Mouse (Mus musculus): ENCODE results near the gene Hyal2. TPM values are rescaled to one million over a fixed set of nuclear protein-coding genes. Genes with fewer than 3 reads are reported as not detected.

Hyal2 gene
- polyA plus RNA-seq, 1 experiment from 2014 or later: 135 TPM

DNA sequence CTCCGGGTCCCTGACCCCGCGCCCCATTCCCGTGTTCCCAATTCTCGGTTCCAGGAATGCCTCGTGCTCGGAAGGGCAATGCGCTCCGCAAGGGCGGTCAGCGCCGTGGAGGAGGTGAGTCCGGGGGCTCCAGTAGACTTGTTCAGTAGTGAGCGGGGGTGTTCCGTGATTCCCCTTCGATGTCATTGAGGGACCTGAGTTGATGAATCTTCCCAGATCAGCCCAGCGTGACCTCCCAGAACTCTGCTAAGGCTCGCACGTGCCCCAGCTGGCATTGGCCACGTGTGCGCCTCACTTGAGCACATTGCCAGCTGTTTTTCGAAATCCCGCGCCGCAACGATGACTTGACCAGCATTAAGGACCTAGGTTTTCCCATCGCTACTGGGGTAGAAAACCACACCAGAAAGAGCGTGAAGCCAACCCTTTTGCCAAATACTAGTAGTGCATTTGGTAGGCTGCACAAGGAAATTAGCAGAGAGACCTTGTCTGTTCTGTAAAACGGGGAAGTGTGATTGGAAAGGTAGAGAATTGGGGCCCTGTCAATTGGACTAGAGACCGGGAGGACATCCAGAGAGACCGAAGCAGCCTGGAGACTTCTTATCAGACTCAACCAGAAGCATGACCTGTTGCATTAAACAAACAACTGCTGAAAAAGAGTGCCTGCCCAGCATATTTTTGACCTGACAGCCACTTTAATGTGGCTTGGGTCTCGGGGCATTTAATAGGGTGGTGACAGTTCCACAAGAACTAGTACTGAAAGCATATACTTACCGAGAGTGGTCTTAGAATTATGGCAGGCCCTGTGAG, 20.3 kb downstream of the Hyal2 start:
- no peaks in the 10 kb centered on the region for H3K9me3 ChIP-seq (ENCODE audit: control insufficient read depth, low read length)
- H3K9ac ChIP-seq (ENCODE audit: low read depth, low read length): peak overlapping the region; percentile 79
- peaks cover 41% of the 10 kb centered on the region for H3K36me3 ChIP-seq (ENCODE audit: control insufficient read depth, insufficient read depth, low read length)
- no peak for ATAC-seq (ENCODE audit: low FRiP score, low TSS enrichment)
- H3K27ac ChIP-seq (ENCODE audit: low read depth, low read length): 0 out of 2 replicates have a peak overlapping the region, but pooled peaks have one; percentile 24
- WGBS: 3% methylated on average over 33 of the region's 33 CpGs
- H3K4me1 ChIP-seq (ENCODE audit: control insufficient read depth, insufficient read depth, low read length): peaks cover 9% of the 10 kb centered on the region; the same call in 1 of the 2 replicates
- H3K4me3 ChIP-seq (ENCODE audit: low read length): peak overlapping the region; percentile 83
- H3K27me3 ChIP-seq (ENCODE audit: control insufficient read depth, insufficient read depth, low read length): no peaks in the 10 kb centered on the region
- peak overlapping the region; percentile 54 for H3K4me2 ChIP-seq (replicated peaks; ENCODE audit: low read depth, low read length)

DNA sequence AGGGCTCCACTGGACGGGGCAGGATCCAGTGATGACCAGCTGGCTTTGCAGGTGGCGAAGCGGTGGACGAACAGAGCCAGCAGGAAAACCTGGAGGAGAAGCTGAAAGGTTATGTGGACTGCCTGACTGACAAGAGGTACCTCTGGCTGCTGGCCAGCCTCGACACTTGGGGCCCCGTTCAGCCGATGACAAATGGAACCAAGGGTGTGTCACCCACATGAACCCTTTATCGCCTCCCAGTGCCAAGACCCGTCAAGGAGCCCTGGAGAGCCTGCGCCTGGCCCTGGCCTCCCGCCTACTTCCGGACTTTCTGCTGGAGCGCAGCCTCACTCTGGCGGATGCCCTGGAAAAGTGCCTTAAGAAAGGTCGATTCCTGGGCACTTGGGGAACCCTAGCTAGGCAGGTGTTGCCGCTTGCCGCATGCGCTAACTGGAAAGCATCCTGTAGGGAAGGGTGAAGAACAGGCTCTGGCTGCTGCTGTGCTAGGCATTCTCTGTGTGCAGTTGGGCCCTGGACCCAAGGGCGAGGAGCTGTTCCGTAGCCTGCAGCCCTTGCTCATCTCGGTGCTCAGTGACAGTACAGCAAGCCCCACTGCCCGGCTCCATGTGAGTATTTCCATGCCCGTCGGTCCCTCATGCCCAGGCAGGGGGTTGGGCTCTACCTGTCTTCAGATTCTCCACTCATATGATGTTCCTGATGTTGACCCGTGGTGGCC, 22.5 kb downstream of the Hyal2 start:
- Histone ChIP-seq H3K36me3 (ENCODE audit: control insufficient read depth, insufficient read depth, low read length) (peaks cover 52% of the 10 kb centered on the region), H3K4me1 (ENCODE audit: control insufficient read depth, insufficient read depth, low read length) (peaks cover 9% of the 10 kb centered on the region; the same call in 1 of the 2 replicates), H3K4me2 (replicated peaks; ENCODE audit: low read depth, low read length) (no peak overlapping the region), H3K9me3 (ENCODE audit: control insufficient read depth, low read length) (no peaks in the 10 kb centered on the region), H3K9ac (ENCODE audit: low read depth, low read length) (no peak overlapping the region), H3K27ac (ENCODE audit: low read depth, low read length) (no peak overlapping the region), H3K4me3 (ENCODE audit: low read length) (no peak overlapping the region), H3K27me3 (ENCODE audit: control insufficient read depth, insufficient read depth, low read length) (no peaks in the 10 kb centered on the region)
- ATAC-seq (ENCODE audit: low FRiP score, low TSS enrichment): no peak
- WGBS: 90% methylated on average over 25 of the region's 25 CpGs

DNA sequence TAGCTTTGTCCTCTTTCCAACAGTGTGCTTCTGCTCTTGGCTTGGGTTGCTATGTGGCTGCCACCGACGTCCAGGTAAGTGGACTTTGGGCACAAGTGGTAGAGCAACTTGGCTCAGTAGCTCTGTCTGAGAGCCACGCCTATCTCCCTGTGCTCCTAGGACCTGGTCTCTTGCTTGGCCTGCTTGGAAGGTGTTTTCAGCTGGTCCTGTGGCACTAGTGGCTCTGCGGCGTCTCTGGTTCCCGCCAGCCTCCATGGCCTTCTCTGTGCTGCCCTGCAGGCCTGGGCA, 23.0 kb downstream of the Hyal2 start:
- Histone ChIP-seq H3K4me2 (replicated peaks; ENCODE audit: low read depth, low read length) (no peak overlapping the region), H3K27me3 (ENCODE audit: control insufficient read depth, insufficient read depth, low read length) (no peaks in the 10 kb centered on the region), H3K9me3 (ENCODE audit: control insufficient read depth, low read length) (no peaks in the 10 kb centered on the region), H3K27ac (ENCODE audit: low read depth, low read length) (no peak overlapping the region), H3K9ac (ENCODE audit: low read depth, low read length) (no peak overlapping the region), H3K4me3 (ENCODE audit: low read length) (no peak overlapping the region), H3K4me1 (ENCODE audit: control insufficient read depth, insufficient read depth, low read length) (peaks cover 9% of the 10 kb centered on the region; the same call in 1 of the 2 replicates), H3K36me3 (ENCODE audit: control insufficient read depth, insufficient read depth, low read length) (peaks cover 52% of the 10 kb centered on the region)
- ATAC-seq (ENCODE audit: low FRiP score, low TSS enrichment): no peak
- 93% methylated on average over 6 of the region's 6 CpGs for WGBS

DNA sequence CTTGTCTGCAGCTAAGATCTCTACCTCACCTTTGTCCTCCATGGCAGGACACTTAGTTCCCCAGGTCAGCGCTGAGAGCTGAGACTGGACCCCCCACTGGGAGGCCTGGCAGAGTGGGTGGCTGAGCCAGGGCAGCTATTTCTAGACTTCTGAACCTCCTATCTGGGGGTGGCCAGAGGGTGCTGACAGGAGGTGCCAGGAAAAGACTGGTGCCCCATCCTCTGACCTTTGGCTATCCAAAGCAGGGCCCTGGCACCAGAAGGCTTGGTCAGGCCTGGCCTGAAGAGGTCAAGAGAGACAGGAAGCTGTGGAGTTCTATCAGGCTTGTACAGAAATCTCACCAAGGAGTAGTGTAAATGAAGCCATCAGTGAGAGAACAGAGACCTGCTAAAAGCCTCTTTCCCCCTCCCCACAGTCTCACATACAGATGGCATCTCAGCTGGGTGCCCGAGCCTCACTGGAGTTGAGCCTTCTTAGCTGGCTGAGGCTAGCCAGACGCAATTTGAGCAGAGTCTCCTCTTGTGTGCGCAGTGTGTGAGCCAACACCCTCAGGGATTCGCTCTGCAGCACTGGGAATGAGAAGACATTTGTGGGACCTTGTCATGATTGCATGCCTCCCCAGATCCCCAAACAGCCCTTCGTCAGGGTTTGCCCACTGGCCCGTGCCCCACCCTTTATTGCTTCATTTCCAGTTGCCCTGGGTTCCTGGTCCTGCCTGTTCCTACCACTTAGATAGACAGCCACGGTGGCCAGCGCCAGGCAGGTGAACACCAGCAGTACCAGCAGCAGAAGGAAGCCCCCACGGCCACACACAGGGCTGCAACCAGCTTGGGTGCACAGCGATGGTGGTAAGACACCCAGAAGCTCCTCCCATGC, 25.6 kb downstream of the Hyal2 start:
- H3K4me3 ChIP-seq (ENCODE audit: low read length): no peak overlapping the region
- H3K36me3 ChIP-seq (ENCODE audit: control insufficient read depth, insufficient read depth, low read length): peaks cover 52% of the 10 kb centered on the region
- no peaks in the 10 kb centered on the region for H3K9me3 ChIP-seq (ENCODE audit: control insufficient read depth, low read length)
- H3K9ac ChIP-seq (ENCODE audit: low read depth, low read length): no peak overlapping the region
- no peak for ATAC-seq (ENCODE audit: low FRiP score, low TSS enrichment)
- H3K27ac ChIP-seq (ENCODE audit: low read depth, low read length): no peak overlapping the region
- WGBS: 85% methylated on average over 11 of the region's 11 CpGs
- H3K4me1 ChIP-seq (ENCODE audit: control insufficient read depth, insufficient read depth, low read length): peaks cover 5% of the 10 kb centered on the region; the same call in 1 of the 2 replicates
- H3K27me3 ChIP-seq (ENCODE audit: control insufficient read depth, insufficient read depth, low read length): no peaks in the 10 kb centered on the region
- H3K4me2 ChIP-seq (replicated peaks; ENCODE audit: low read depth, low read length): no peak overlapping the region

DNA sequence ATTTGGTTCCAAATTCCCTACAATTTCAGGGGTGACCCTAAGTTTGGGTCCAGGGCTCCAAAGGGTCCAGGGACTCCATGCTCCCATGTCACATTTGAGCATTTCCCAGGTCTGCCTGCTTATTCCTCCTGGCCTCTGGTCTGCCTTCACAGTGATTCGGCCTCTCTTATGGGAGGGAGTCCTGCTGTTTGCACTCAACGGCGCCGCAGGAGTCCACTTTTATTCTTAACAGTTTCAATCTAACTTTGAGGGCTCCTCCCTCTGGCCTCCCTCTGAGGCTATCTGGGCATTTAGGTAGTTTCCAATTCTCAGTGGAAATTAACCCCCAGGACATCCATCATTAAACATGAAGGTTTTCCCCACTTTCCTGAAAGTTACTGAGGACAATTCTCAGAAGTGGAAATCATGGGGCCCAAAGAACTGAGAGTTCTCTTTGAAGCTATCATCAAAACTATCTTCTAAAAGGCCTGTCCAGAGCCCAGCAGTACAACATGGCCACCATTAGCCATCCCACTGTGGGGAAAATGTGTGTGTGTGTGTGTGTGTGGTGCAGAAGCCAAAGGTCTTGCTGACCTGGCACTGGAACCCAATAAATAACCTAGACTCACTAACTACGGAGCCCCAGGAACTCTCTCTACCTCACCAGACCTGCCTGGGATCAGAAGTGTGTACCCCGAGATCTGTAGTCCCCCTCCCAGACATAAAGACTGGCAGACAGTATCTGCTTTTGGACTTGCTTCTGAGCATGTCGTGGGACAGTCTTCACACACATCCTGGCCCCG, 26.7 kb downstream of the Hyal2 start:
- no peak overlapping the region for H3K9ac ChIP-seq (ENCODE audit: low read depth, low read length)
- H3K27me3 ChIP-seq (ENCODE audit: control insufficient read depth, insufficient read depth, low read length): no peaks in the 10 kb centered on the region
- no peak overlapping the region for H3K27ac ChIP-seq (ENCODE audit: low read depth, low read length)
- H3K9me3 ChIP-seq (ENCODE audit: control insufficient read depth, low read length): no peaks in the 10 kb centered on the region
- H3K4me3 ChIP-seq (ENCODE audit: low read length): no peak overlapping the region
- peaks cover 52% of the 10 kb centered on the region for H3K36me3 ChIP-seq (ENCODE audit: control insufficient read depth, insufficient read depth, low read length)
- no peaks in the 10 kb centered on the region for H3K4me1 ChIP-seq (ENCODE audit: control insufficient read depth, insufficient read depth, low read length)
- H3K4me2 ChIP-seq (replicated peaks; ENCODE audit: low read depth, low read length): no peak overlapping the region
- WGBS: 74% methylated on average over 8 of the region's 8 CpGs
- no peak for ATAC-seq (ENCODE audit: low FRiP score, low TSS enrichment)

DNA sequence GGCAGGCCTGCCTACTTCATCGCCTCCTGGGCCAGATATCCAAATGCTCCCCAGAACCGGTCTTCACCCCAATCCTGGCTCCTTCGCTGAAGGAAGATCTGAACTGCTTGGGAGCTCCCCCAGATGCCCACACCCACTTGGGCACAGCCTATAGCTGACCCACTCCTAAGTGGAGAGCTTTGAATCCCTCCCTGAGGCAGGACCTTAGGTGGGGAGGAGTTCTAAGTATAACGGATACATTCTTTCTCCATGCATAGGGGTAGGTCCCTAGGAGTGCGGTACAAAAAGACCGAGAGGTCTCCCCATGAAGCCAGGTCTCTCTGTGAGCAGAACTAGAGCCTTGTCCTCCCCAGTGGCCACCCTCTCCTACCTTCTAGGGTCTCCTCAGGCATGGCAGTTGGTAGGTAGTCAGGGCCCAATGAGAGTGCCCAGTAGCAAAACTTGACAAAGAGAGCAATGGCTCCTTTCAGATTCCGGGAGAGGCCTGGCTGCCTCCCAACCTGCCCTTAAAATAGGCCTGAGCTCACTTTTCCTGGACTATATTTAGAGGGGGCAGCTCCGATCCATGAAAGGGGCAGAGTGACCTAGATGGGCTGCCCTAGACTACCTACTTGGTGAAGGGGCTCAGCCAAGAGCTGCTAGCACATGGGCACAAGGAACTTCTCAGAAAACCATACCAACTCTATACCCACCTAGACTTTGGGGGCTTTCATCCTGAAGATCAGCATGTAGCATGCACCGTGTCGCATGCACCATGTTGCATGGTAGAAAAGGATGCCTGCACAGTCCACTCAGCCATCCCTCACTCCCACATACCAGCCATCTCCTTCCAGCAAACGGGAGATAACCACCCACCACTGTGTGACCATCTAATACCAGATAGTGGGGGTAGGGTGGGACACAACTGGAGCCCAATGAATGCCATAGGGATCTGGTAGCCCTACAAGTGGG, 29.1 kb downstream of the Hyal2 start:
- no peaks in the 10 kb centered on the region for H3K4me1 ChIP-seq (ENCODE audit: control insufficient read depth, insufficient read depth, low read length)
- H3K27me3 ChIP-seq (ENCODE audit: control insufficient read depth, insufficient read depth, low read length): no peaks in the 10 kb centered on the region
- no peak overlapping the region for H3K27ac ChIP-seq (ENCODE audit: low read depth, low read length)
- H3K36me3 ChIP-seq (ENCODE audit: control insufficient read depth, insufficient read depth, low read length): peaks cover 29% of the 10 kb centered on the region
- H3K9ac ChIP-seq (ENCODE audit: low read depth, low read length): no peak overlapping the region; the same call in 1 of the 2 replicates
- H3K4me3 ChIP-seq (ENCODE audit: low read length): no peak overlapping the region
- 91% methylated on average over 11 of the region's 11 CpGs for WGBS
- H3K4me2 ChIP-seq (replicated peaks; ENCODE audit: low read depth, low read length): no peak overlapping the region
- ATAC-seq (ENCODE audit: low FRiP score, low TSS enrichment): no peak
- H3K9me3 ChIP-seq (ENCODE audit: control insufficient read depth, low read length): no peaks in the 10 kb centered on the region

DNA sequence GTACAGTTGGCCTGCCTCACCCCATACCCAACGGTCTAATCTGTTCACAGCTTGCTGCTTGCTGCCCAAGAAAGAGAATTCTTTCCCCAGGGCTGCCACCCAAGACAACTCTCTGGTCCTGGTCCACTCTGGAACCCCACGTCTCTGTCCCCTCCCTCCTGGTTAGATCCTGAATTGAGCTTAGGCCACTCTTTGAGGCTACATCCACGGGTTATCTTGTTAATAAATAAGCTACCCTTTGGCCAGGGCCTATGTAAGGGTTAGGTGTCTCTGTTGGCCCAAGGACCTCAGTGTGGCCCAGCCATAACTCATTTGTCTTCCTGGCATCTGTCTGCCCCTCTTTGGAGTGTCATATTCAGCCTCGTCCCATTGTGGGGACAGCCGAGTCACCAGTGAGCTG, 30.6 kb downstream of the Hyal2 start:
- Histone ChIP-seq H3K27me3 (ENCODE audit: control insufficient read depth, insufficient read depth, low read length) (no peaks in the 10 kb centered on the region), H3K36me3 (ENCODE audit: control insufficient read depth, insufficient read depth, low read length) (peaks cover 14% of the 10 kb centered on the region), H3K9me3 (ENCODE audit: control insufficient read depth, low read length) (no peaks in the 10 kb centered on the region), H3K4me2 (replicated peaks; ENCODE audit: low read depth, low read length) (no peak overlapping the region), H3K9ac (ENCODE audit: low read depth, low read length) (no peak overlapping the region), H3K4me1 (ENCODE audit: control insufficient read depth, insufficient read depth, low read length) (no peaks in the 10 kb centered on the region), H3K27ac (ENCODE audit: low read depth, low read length) (no peak overlapping the region), H3K4me3 (ENCODE audit: low read length) (no peak overlapping the region)
- 67% methylated on average over 5 of the region's 5 CpGs for WGBS
- no peak for ATAC-seq (ENCODE audit: low FRiP score, low TSS enrichment)
